In genomic region chr11:102962861-102963245, GRCm38 (mm10) we compare ENCODE assay signal across 15 mouse cellular contexts. TPM values are rescaled to one million over a fixed set of nuclear protein-coding genes. Genes with fewer than 3 reads are reported as not detected.
A peak's percentile ranks its signal among the peaks of the same experiment; 100 is the strongest.
DNase-seq lines count a peak whose midpoint lies in the region; ATAC-seq and TF ChIP-seq lines count a peak whose summit lies in the region.
"Had no signal": no experiment of that assay in that cellular context is flagged by ENCODE, and none has a peak within 500 bp of the region (broad histone marks: within the 10 kb centered on the region; RNA-seq: fewer than 3 reads in every experiment).

No protein-coding gene starts in this region.

- no peak for TF ChIP-seq POLR2A in heart, adult 2 months (IDR thresholded peaks at IDR 0.05; ENCODE audit: insufficient read depth, low read depth, low read length)

- H3K9ac ChIP-seq in heart, embryonic 11.5 days (ENCODE audit: low read depth, low read length), result no peak overlapping the region; the same call in 1 of the 2 replicates
- H3K9ac ChIP-seq in heart, adult 2 months (ENCODE audit: low read depth, low read length), result no peak overlapping the region
- H3K9ac ChIP-seq in forebrain, embryonic 16.5 days (replicated peaks; ENCODE audit: low read depth, low read length), result peak overlapping the region; percentile 44
- H3K9ac ChIP-seq in limb, embryonic 15.5 days, result no peak overlapping the region

- no peaks in the 10 kb centered on the region for H3K79me2 ChIP-seq in heart, adult 2 months (replicated peaks; ENCODE audit: control insufficient read depth, insufficient read depth, low read length)

- H3K27ac ChIP-seq in heart, embryonic 11.5 days (ENCODE audit: low read depth, low read length), result no peak overlapping the region
- no peak overlapping the region for H3K27ac ChIP-seq in heart, adult 2 months
- no peak overlapping the region; the same call in 1 of the 2 replicates for H3K27ac ChIP-seq in forebrain, embryonic 16.5 days (ENCODE audit: low read length)
- H3K27ac ChIP-seq in limb, embryonic 15.5 days, result no peak overlapping the region

- intact Hi-C loops in heart, adult 2 months (cut with DNase I), result no loop called here

- TF ChIP-seq EP300 in heart, adult 2 months (IDR thresholded peaks at IDR 0.05; ENCODE audit: insufficient read depth, low read depth, low read length), result no peak

- peaks cover 26% of the 10 kb centered on the region for H3K27me3 ChIP-seq in heart, embryonic 11.5 days (ENCODE audit: control insufficient read depth, insufficient read depth, low read length)
- no peaks in the 10 kb centered on the region; the same call in none of the 2 replicates for H3K27me3 ChIP-seq in heart, adult 2 months (ENCODE audit: control insufficient read depth, insufficient read depth, low read length)
- peaks cover 49% of the 10 kb centered on the region for H3K27me3 ChIP-seq in E14TG2a.4 (ENCODE audit: insufficient read depth, low read length)
- no peaks in the 10 kb centered on the region for H3K27me3 ChIP-seq in forebrain, embryonic 16.5 days (replicated peaks; ENCODE audit: control insufficient read depth, insufficient read depth, low read length)
- H3K27me3 ChIP-seq in limb, embryonic 15.5 days, result peaks cover 5% of the 10 kb centered on the region; the same call in 1 of the 2 replicates

- TF ChIP-seq CTCF in heart, adult 2 months (IDR thresholded peaks at IDR 0.05), result no peak
- no peak for TF ChIP-seq CTCF in E14TG2a.4 (conservative IDR thresholded peaks at IDR 0.05; ENCODE audit: low read length)

- ATAC-seq in heart, embryonic 11.5 days (replicated peaks; ENCODE audit: insufficient number of reproducible peaks, low FRiP score, low TSS enrichment), result no peak
- ATAC-seq in forebrain, embryonic 16.5 days, result 0 out of 2 replicates have a peak, but pooled peaks have one; percentile 3
- ATAC-seq in limb, embryonic 15.5 days (ENCODE audit: insufficient number of reproducible peaks, low FRiP score, low TSS enrichment, low read depth), result no peak

- 33% methylated on average over 7 of the region's 7 CpGs for WGBS in heart, embryonic 11.5 days (ENCODE audit: insufficient replicate concordance)
- 58% methylated on average over 7 of the region's 7 CpGs for WGBS in heart, adult 2 months
- WGBS in forebrain, embryonic 16.5 days, result 18% methylated on average over 7 of the region's 7 CpGs
- 40% methylated on average over 7 of the region's 7 CpGs for WGBS in limb, embryonic 15.5 days

- H3K4me1 ChIP-seq in heart, embryonic 11.5 days (ENCODE audit: control insufficient read depth, insufficient read depth, low read length), result peaks cover 9% of the 10 kb centered on the region
- H3K4me1 ChIP-seq in heart, adult 2 months (ENCODE audit: control insufficient read depth, insufficient read depth, low read length), result no peaks in the 10 kb centered on the region
- peaks cover 31% of the 10 kb centered on the region for H3K4me1 ChIP-seq in E14TG2a.4 (replicated peaks; ENCODE audit: low read depth, low read length)
- H3K4me1 ChIP-seq in forebrain, embryonic 16.5 days (replicated peaks; ENCODE audit: control insufficient read depth, insufficient read depth, low read length), result peaks cover 15% of the 10 kb centered on the region
- H3K4me1 ChIP-seq in limb, embryonic 15.5 days, result peaks cover 17% of the 10 kb centered on the region

- H3K4me3 ChIP-seq in heart, embryonic 11.5 days (ENCODE audit: low read depth, low read length), result no peak overlapping the region
- no peak overlapping the region for H3K4me3 ChIP-seq in heart, adult 2 months
- H3K4me3 ChIP-seq in E14TG2a.4 (replicated peaks; ENCODE audit: low read length), result peak overlapping the region; percentile 71
- peak overlapping the region; percentile 22; the same call in 1 of the 2 replicates for H3K4me3 ChIP-seq in forebrain, embryonic 16.5 days (replicated peaks; ENCODE audit: low read length)
- no peak overlapping the region for H3K4me3 ChIP-seq in limb, embryonic 15.5 days
- H3K4me3 ChIP-seq: erythroblast, embryonic 14.5 days had no signal

- no peaks in the 10 kb centered on the region for H3K36me3 ChIP-seq in heart, embryonic 11.5 days (ENCODE audit: control insufficient read depth, insufficient read depth, low read length)
- H3K36me3 ChIP-seq in heart, adult 2 months (ENCODE audit: control insufficient read depth, insufficient read depth, low read length), result no peaks in the 10 kb centered on the region
- no peaks in the 10 kb centered on the region for H3K36me3 ChIP-seq in E14TG2a.4 (ENCODE audit: insufficient read depth, low read length)
- no peaks in the 10 kb centered on the region for H3K36me3 ChIP-seq in forebrain, embryonic 16.5 days (ENCODE audit: control insufficient read depth, insufficient read depth)
- no peaks in the 10 kb centered on the region for H3K36me3 ChIP-seq in limb, embryonic 15.5 days

- H3K4me2 ChIP-seq in heart, embryonic 11.5 days, result peak overlapping the region; percentile 41
- peak overlapping the region; percentile 47 for H3K4me2 ChIP-seq in forebrain, embryonic 16.5 days (ENCODE audit: low read length)
- H3K4me2 ChIP-seq in limb, embryonic 15.5 days, result peak overlapping the region; percentile 0

- DNase-seq in heart, adult 2 months, result no peak
- no peak for DNase-seq in layer of hippocampus, adult 9-10 months (ENCODE audit: low spot score)
- no peak for DNase-seq in layer of hippocampus, postnatal 25 days (ENCODE audit: extremely low spot score in 1 of 2, low spot score in 1 of 2)
- DNase-seq in right cerebral cortex, adult 18-20 months, result no peak
- DNase-seq: adrenal gland, adult 2 months; cerebellum, adult 11 months; heart, adult 18-20 months; kidney, postnatal 25 days; liver had no signal

- no peaks in the 10 kb centered on the region for H3K9me3 ChIP-seq in heart, embryonic 11.5 days (replicated peaks; ENCODE audit: control insufficient read depth, low read length)
- H3K9me3 ChIP-seq in E14TG2a.4 (ENCODE audit: low read length), result no peaks in the 10 kb centered on the region
- no peaks in the 10 kb centered on the region for H3K9me3 ChIP-seq in forebrain, embryonic 16.5 days (ENCODE audit: control insufficient read depth, low read length)
- no peaks in the 10 kb centered on the region for H3K9me3 ChIP-seq in limb, embryonic 15.5 days

RNA-seq across cellular contexts. Expression of gene C1ql1, which starts 16.4 kb away (rescaled TPM):
- 0.76 and 1.0 TPM in 2 replicates for polyA plus RNA-seq in heart, embryonic 11.5 days (2014; fragmentation: Nextera tagmentation; extraction: Ambion mirVana)
- not detected for total RNA-seq in heart, adult 2 months (2021)
- 0.10 TPM in 1 of 2 replicates, not detected in the other for polyA plus RNA-seq in heart, adult 2 months (2012; rRNA removed)
- 1.4 TPM in 2 replicates for polyA plus RNA-seq in forebrain, embryonic 16.5 days (2015; fragmentation: Nextera tagmentation; extraction: Ambion mirVana)
- polyA plus RNA-seq in limb, embryonic 15.5 days (2015; fragmentation: Nextera tagmentation; extraction: Ambion mirVana), result 0.81 and 1.2 TPM in 2 replicates
- 10 to 100 TPM; 20.7 to 24.6 TPM for total RNA-seq in layer of hippocampus, postnatal 25 days (2021)
- total RNA-seq: heart, adult 18-20 months; megakaryocyte, adult 5-6 weeks had no signal
- polyA plus RNA-seq: erythroblast, embryonic 14.5 days had no signal

RNA-seq across cellular contexts. Expression of gene Kif18b, which starts 37.9 kb away (rescaled TPM):
- 5.6 and 5.9 TPM in 2 replicates for polyA plus RNA-seq in heart, embryonic 11.5 days (2014; fragmentation: Nextera tagmentation; extraction: Ambion mirVana)
- under 1 TPM; 0.10 to 0.32 TPM for total RNA-seq in heart, adult 2 months (2021)
- polyA plus RNA-seq in heart, adult 2 months (2012; rRNA removed), result 0.18 and 0.32 TPM in 2 replicates
- 3.0 and 4.1 TPM in 2 replicates for polyA plus RNA-seq in forebrain, embryonic 16.5 days (2015; fragmentation: Nextera tagmentation; extraction: Ambion mirVana)
- polyA plus RNA-seq in limb, embryonic 15.5 days (2015; fragmentation: Nextera tagmentation; extraction: Ambion mirVana), result 8.0 and 8.4 TPM in 2 replicates
- total RNA-seq in layer of hippocampus, postnatal 25 days (2021), result under 1 TPM; 0.35 to 0.44 TPM

Comparison
In these comparisons a context has a peak if more than half of its experiments do, and no peak if none do; other contexts are left out.
1. H3K4me3 ChIP-seq: peak in E14TG2a.4 (single experiment) and forebrain, embryonic 16.5 days (single experiment); none in heart, embryonic 11.5 days (single experiment), heart, adult 2 months (single experiment) and limb, embryonic 15.5 days (single experiment).
2. Peak in every context shown above with its lines, with median percentiles within 50 percentile points of each other: H3K4me2 ChIP-seq.